Mouse (Mus musculus): Measurements from ENCODE around the gene Spsb3.

Gene Spsb3

DNA sequence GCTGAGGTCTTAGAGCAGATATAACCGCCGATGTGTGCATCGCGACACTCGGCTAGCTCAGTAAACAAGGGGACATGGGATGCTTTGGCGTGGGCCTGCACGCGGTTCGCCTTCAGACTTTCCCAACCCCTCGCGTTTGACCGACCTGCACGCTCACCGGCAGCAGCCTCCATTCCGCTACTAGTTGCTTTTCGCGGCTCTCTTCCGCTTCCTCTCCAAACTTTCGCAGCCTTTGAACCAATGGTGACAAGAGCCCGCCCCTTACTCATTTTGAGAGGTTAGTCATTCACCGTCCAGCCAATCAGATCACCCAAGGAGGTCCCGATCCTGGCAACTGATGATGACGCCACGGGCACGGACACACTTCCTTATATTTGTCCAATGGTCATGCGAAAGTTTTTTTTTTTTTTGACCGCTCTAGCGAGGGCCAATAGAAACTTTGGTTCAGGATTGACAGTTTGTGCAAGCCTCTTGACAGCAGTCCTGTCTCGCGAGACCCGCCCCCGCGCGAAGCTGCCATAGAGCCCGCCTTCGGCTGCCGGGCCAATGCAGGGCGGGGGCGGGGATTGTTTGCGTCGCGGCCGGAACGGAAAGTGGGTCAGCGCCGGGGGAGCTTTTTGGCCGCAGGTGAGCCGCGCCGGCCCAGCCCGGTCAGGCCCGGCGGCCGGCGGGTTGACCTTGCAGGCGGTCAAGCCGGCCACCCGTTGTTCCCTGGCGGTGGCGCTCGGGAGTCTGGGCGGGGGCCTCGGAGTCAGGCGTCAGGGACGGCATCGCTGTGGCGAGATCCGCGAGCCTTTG, at the start of gene Spsb3, which contains the start of gene Nubp2:
Spsb3 (plus strand) TSS at position 510 of the 798 bp plus-strand sequence.
Nubp2 (minus strand) TSS at position 216 of the 798 bp plus-strand sequence.
- peak; percentile 99 to 100 for DNase-seq (ENCODE audit: low spot score in 2 of 2)

DNA sequence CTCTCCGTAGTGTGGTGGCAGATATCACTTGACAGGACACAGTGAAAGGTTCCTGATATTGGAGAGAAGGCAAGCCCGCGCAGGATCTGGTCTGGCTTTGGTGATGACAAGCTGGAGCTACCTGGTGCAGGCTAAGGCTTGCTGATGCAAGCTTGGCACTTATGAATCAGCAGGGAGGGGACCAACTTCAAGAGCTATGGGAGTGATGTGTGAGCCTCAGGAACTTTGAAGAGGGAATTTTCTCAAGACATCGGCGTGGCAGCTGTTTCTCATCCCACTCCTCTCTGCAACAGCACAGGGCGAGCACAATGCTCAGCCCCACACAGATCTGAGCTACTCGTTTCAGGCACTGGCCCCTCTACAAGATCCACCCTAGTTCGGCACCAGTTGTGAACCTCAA, 46.6 kb upstream of the Spsb3 start, which contains the start of gene Hagh:
Hagh (plus strand) TSS at position 302 of the 400 bp plus-strand sequence.
- DNase-seq (ENCODE audit: low spot score in 2 of 2), result no peak

DNA sequence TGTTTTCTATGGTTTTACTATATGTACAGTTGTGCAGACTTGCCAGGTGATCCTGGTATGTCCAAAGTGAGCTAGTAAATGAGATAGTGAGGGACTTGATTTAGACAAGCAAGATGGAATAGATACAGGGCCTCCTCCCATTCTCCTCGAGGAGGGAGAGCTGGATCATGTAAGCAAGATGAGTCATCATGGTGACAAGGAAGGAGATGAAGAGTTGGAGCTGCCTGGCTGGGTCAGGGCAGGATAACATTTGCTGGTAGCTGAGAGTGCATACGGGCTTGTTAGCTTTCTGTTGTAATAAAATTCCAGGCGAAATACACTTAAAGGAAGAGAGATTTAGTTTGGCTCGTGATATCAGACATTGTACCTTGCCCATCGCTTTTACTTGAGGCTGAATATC, 46.1 kb upstream of the Spsb3 start:
- DNase-seq (ENCODE audit: low spot score in 2 of 2), result no peak

DNA sequence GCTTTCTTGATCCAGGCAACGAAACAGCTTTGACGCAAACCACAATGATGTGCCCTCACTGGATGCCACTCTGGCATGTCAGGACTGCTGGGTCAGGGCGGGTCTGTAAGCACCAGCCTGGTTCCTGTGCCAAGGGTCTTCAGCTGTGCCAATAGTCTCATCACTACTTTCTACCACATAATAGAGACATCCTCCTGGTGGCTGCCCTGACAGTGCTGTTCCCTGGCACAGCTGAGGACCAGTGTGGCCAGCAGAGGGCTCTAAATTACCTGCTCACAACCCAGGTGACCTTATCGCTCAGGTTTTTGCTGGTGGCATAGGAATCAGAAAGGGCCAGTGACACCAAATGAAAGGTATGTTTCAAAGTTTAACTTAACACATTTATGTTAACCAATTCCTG, 45.3 kb upstream of the Spsb3 start:
- no peak for DNase-seq (ENCODE audit: low spot score in 2 of 2)

DNA sequence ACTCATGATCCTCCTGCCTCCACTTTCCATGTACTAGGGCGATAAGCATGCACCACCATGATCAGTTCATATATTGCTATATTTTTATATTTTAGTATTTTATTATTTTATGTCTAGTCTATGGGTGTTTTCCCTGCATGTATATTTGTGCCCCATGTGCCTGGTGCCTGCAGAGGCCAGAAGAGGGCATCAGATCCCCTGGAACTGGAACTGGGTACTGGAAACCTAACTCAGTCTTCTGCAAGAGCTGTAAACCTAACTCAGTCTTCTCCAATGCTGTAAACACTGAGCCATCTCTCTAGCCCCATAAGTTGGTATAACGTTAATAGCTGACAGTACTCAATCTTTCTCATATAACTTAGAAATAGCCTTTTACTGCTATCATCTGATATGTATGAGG, 43.8 kb upstream of the Spsb3 start:
- DNase-seq (ENCODE audit: low spot score in 2 of 2), result no peak

DNA sequence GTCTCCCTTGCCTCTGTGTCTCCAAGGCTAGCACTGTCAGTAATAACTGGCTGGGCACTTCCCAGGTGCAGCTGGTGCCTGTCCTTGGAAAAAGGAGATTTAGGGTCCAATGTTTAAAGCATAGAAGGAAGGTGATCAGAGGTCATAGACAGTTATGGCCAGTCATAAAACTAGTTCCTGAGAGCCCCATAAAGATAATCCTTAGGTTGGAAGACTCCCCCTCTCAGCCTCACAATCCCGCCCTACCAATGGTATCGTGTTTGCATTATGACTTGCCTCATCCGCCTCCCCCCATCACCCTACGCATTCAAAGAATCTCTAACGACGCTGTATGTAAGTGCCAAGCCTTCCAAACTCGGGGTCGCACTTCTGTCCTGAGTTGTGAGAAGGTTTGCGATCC, 41.9 kb upstream of the Spsb3 start:
- no peak for DNase-seq (ENCODE audit: low spot score in 2 of 2)

DNA sequence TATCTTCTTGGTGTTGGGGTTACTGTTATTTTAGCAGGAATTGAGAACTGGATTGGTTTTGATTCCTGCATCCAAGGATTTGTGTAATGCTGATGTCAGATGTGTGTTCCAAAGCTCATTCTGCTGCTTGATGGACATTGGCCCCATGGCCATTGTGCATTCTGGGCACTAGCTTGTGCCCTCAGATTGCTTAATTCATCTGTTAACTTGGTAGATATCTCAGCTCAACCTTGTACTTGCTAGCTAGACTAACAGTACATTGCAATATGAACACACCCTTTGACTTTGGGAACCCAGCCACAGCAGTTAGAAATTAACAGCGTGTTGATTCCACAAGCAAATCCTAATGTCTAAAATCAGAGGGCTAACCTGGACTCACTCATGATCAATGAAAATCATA, 39.1 kb upstream of the Spsb3 start:
- no peak for DNase-seq (ENCODE audit: low spot score in 2 of 2)

DNA sequence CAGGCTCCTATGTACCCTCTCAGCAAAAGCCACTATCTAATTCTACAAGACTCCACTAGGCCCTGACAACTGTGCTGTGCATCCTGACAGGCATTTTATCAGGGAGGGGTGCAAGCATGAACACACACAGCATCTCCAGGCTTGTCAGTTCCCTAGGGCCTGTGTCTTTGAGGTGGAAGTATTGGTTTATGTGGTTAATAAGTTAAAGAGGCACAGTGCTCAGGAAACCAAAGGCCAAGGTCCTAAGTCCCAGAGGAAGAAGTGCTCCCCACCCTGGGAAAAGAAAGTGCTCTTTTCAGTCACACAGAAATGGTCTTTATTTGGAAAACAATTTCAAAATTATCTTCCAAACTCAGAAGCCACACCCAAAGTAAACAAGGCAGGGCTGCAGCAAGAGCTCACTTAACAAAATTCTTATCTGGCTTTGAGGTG, 37.8 kb upstream of the Spsb3 start:
- DNase-seq (ENCODE audit: low spot score in 2 of 2), result no peak

DNA sequence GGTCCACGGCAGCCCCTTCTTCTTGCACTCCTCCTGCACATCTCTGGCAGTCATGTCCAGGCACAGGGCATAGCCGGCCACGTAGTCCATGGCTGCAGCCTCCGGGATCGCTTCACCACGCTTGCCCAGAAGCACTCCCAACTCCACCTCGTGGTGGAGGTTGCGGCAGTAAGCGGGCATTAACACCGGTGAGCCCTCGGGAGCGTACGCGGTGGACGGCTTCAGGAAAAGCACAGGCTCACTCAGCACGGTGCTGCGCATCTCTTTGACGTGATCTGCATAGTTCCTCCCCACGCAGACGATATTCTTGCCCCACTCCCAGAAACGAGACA, 36.7 kb upstream of the Spsb3 start:
- no peak for DNase-seq (ENCODE audit: low spot score in 2 of 2)

DNA sequence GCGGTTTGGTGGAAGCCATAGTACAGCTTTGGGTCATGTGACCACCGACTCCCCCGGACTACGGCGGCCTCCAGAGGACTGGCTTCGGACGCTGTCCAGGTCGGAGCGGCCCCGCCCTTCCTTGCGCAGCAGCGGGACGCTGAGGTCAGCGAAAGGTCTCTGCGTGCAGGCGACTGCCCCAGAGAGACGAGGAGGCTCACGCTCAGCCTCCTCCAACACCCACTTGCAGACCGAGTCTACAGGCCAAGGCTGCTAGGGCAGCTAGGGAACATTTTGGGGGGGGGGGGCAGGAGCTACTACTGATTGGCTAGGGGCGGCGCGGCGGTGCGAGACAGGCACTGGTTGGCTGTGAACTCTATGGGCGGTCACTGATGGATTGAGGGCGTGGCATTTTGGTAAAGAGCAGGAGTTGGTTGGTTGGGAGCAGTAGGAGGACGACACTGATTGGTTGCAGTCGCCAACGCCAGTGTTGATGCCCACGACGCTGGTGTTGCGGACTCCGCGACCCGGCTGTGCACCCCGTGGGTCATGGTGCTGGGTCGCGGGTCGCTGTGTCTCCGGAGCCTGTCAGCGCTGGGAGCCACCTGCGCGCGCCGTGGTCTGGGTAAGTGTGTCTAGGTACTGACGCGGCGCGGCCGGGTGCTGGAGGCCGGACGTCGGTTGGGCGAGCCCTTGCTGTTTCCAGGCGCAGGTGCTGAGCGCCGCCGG, 36.2 kb upstream of the Spsb3 start, which contains the start of gene Fahd1:
Fahd1 (minus strand) TSS at position 300 of the 708 bp plus-strand sequence.
- DNase-seq (ENCODE audit: low spot score in 2 of 2), result peak; percentile 97 to 98

DNA sequence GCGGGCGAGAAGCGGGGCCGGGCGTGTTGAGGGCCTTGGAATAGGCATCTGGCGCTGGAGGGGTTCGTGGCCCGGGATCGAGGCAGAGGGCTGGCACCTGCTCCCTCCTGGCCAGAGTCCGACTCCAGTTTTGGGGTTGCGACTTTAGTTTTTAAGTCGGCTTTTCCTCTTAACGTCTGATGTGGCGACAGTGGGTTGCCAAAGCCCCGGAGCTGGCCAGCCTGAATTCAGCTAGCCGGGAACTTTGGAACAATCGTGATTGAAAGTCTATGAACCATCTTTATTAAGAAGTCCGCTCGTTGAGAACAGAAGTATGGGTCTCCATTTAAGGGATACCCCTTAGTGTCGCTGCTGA, 35.7 kb upstream of the Spsb3 start:
- no peak for DNase-seq (ENCODE audit: low spot score in 2 of 2)

DNA sequence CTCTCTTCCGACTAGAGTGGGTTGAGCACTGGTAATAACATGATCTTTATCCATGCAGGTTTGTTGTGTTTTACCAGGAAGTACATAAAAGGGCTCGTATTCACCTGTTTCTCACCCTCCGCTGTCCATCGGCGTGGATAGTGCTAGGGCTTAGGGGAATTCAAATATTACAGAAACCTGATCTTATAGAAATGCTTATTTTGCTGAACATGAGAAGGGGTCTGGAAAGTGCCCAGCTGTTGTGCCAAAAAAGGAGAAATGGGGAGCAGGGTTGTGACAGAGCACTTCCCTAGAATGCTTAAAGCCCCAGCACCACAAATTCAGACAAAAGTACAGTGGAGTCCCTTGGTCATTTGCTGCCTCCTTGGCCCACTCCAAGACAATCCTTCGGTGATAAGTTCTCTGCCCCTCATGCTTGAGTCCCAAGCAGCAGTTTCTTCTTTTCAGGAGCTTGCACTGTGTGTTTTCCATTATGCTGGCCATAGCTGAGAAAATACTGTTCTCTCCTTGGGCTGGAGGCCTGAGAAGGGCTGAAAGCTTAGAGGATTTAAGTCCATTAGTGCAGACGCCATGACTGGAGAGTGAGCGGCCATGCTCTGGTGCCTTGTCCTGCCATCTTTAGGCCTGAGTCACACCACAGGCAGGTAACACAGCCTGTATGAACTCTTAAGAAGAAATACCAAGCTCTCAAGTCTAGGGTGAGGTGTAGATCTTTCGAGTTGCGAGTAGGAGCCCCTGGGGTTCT, 34.9 kb upstream of the Spsb3 start:
- DNase-seq (ENCODE audit: low spot score in 2 of 2), result no peak

DNA sequence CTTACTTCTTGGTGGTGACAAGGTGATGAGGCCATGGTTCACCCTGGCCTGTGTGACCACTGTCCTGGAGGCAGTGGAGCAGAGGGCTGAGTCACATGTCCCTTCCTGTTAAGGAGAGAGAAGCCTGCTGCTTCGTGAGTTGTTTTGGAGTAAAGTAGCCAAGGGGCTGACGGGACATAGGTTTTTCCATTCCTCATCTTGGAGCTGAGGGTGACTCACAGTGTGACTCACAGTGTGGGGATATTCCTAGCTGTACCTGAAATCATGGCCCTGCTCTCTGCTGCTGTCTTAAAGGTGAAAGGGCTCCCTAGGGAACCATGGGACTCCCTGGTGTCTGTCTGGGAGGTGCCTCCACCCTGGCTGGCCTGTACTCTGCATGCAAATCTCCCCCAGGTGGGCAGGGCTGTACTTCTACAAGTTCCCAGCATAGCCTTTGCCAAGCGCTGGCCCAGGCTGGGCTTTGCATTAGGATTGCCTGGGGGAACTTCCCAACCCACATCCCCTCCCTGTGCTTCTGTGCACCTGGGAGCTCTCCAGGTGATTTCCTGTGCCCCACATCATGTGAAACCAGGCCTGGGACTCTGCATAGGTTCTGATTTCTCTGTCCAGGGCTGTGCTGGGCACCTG, 30.5 kb upstream of the Spsb3 start:
- no peak for DNase-seq (ENCODE audit: low spot score in 2 of 2)

DNA sequence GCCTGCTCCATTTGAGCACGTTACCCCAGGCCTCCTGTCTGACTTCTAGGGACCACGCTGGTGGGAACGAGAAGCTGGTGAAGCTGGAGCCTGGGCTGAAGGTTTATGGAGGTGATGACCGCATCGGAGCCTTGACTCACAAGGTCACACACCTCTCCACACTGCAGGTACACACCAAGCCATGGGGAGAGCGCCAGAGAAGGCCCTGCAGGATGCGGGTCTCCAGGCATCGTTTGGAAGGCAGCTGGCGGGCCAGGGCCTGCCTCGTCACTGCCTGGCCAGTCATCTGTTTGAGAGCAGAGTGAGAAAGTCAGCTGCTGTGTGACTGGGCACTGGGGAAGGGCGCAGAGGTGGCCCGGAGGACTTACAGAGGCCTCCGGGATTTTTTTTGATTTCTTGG, 29.9 kb upstream of the Spsb3 start:
- no peak for DNase-seq (ENCODE audit: low spot score in 2 of 2)

DNA sequence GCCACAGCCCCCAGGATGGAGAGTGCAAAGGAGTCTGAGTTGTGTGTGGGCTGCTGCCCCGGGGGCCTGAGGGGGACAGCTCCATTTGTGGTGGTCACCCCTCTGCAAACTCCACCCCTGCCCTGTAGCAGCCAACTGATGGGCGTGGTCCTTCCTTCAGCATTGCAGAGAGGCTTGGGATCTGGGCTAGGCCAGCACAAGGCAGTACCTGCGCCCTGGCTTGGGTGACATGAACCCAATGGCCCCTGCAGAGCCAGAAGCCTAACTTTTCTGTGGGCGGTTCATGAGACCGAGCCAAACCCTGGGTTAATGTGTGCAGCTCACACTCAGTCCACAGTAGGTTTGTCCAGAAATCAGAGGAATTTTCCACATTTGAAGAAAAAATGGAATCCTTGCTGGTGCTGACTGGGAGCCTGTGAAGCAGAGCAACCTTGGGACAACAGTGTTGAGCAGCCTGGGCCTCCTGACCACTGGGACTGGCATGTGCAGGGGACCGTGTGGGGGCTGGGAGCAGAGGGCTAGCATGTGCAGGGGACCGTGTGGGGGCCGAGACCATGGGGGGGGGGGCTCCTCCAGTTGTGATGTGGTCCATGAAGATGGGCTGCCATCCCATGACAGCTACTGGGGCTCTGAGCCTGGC, 28.5 kb upstream of the Spsb3 start:
- DNase-seq (ENCODE audit: low spot score in 2 of 2), result no peak

DNA sequence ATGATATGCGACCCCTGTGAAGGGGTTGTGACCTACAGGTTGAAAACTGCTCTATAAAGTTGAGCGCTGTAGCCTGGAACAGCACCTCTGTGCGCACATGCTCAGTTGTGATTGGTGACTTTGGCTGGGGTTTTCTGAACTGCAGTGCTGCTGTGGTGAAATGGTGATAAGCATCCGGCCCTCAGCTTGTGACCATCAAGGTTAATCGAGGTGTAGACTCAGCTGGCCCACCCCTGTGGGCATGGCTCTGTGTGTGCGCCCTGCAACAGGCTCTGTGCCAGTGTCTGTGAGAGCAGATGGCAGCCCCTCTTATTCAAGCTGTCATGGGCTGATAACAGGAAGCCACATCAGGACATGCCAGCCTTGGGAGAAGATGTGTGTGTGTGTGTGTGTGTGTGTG, 27.5 kb upstream of the Spsb3 start:
- DNase-seq (ENCODE audit: low spot score in 2 of 2), result no peak

DNA sequence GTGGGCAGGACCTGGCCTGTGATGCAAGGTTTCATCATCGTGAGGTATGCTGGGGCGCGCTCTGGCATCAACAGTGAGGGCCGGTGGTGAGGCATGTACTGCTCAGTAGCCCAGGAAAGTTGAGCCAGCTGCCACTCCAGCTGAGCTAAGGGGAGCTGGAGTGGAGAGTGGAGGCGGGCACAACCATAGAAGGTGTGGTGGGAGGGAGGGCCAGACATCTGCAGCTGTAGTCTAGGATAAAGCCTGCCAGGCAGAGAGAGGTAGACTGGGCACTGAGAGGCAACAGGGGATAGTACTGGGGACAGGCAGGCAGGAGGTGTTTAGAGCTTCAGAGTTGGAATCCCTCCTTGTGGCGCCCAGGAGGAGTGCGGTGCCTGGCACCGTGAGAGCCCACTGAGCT, 26.4 kb upstream of the Spsb3 start:
- DNase-seq (ENCODE audit: low spot score in 2 of 2), result no peak

DNA sequence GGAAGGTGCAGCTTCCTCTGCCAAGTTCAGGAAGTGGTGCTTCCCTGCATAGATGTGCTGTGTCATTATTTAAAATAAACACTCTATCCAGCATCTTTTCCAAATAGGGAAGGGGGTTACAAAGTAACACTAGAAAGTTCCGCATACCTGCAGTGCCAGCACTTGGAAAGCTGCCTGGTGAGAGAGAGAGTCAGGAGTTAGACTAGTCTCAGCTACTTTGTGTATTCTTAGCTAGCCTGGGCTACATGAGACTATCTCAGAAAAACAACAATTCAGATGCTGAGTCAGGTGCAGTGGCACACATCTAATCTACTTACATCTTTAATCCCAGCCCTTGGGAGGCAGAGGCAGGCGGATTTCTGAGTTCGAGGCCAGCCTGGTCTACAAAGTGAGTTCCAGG, 24.7 kb upstream of the Spsb3 start:
- DNase-seq (ENCODE audit: low spot score in 2 of 2), result no peak

DNA sequence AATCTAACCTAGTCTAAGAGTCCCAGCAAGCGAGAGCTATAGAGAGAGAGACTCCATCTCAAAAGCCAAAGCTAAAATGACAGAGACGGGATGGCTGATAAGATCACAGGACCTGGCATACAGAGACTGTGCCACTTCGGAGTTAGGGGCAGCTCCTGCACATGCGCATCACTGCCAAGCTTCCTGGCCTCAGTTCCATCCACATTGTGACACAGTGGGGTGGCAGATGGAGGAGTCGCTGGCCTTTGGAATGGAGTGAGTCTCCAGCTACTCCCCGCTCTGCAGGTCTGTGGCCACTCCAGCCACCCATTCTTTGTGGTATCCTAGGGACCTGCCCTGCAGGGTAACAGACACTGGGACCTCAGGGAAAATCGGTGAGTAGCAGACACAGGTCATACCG, 20.7 kb upstream of the Spsb3 start, which contains the start of gene Igfals:
Igfals (plus strand) TSS at position 222 of the 400 bp plus-strand sequence.
- DNase-seq (ENCODE audit: low spot score in 2 of 2), result no peak

DNA sequence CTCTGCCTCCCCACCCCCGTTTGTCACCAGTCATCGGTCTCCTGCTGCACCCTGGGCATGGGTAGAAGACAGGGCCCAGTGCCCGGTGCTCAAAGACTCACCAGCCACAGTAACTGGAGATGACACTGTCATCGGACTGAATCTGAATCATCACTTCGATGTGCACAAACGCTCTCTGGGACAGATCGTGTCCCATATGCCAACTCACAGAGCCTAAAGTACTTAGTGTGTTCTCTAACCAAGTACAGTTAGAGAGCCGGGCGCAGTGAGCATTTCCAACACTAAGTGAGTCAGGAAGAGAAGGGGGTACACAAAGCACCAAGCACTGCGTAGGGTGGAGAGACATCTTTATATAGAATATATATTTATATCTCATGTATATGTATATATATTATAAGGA, 18.5 kb upstream of the Spsb3 start:
- no peak for DNase-seq (ENCODE audit: low spot score in 2 of 2)

DNA sequence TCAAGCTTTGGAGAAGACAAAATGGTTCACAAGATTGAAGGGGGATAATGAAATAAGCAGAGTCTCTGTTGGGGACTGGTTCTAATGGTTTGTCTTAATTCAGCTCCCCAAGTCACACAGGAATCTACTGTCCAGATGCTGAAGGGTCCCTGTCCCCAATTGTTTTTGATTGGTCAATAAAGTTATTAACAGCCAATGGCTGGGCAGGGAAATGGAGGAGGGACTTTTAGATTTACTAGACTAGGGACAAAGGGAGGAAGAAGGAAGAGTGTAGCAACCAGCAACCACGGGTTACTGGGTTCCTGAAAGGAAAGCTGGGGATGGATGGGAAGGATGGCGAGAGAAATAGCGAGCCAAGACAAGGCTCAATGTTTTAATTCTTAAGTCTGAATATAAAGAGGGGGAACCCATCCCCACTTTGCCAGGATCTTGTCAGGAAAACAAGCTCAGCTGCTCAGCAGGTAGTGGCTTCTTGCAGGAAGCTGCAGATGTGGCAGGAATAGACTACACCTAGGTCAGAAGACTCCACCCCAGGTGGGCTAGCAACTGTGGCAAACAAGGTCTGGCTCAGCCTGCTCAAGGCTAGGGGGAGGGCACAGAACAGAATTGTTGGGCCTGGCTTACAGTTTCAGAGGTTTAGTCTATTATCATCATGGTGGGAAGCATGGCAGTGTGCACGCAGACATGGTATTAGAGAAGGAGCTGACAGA, 12.6 kb upstream of the Spsb3 start:
- no peak for DNase-seq (ENCODE audit: low spot score in 2 of 2)

All from heart, adult 9 months (tissue).